Mouse (Mus musculus) G1E (cell line): Measurements from ENCODE around the gene Prss44.

Experiments used
- CTCF ChIP-seq: IDR thresholded peaks from 2 replicates; pipeline ENCODE4 v1.5.1; 2012; ENCODE audit warnings: low read depth, low read length, inconsistent platforms, mixed read lengths
- GATA1 ChIP-seq: IDR thresholded peaks from 2 replicates; pipeline ENCODE4 v1.6.1; 2012; ENCODE audit warnings: borderline replicate concordance, low read length, inconsistent platforms, mixed read lengths
- POLR2AphosphoS5 ChIP-seq: IDR thresholded peaks from 2 replicates; pipeline ENCODE4 v1.6.1; 2012; ENCODE audit warnings: low read depth, low read length, inconsistent platforms; ENCODE audit not compliant: insufficient replicate concordance
- TAL1 ChIP-seq: conservative IDR thresholded peaks from 2 replicates; pipeline ENCODE4 v1.6.1; 2012; ENCODE audit warnings: low read depth, low read length, inconsistent platforms, mixed read lengths

DNA sequence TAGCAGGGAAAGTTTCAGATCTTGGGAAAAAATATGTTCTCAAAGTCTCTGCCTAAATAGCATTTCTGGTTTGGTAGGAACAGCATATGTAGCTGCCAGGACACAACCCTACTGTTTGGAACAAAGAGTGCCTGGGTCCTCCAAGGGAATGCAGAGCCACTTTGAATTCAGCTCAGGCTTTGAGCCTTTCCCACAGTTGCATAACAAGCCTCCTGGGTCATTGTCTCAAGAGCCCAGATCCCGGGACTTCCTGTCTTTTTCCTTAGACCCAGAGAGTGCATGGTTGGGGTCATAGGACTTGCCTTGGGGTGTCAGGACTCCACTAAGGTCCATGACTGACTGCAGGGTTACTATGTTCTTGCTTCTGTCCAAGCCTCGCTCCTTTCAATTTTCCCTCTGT, 22.3 kb downstream of the Prss44 start:
- TF ChIP-seq CTCF (no peak), POLR2AphosphoS5 (no peak), TAL1 (no peak), GATA1 (no peak)
